Mouse (Mus musculus) lung, postnatal 0 days (tissue): ENCODE measurements around the gene Mpeg1. TPM values are rescaled to one million over a fixed set of nuclear protein-coding genes. Genes with fewer than 3 reads are reported as not detected.

ENCODE experiments used
- ATAC-seq: fragments of 200-750 bp; cut with Nextera tagmentation; 2 replicates; pipeline ENCODE4 v1.8.0; 2017; ENCODE audit warnings: moderate library complexity
- DNase-seq: peaks from one replicate; pipeline ENCODE4 v3.0.0-alpha.2; 2016; ENCODE audit warnings: low spot score
- H3K27ac ChIP-seq: fragments of 300-500 bp; sonication (generic); 2 replicates; pipeline ENCODE4 v1.5.1; 2014; ENCODE audit warnings: antibody characterized with exemption, mild to moderate bottlenecking, low read length, mixed read lengths
- H3K27me3 ChIP-seq: fragments of 300-500 bp; sonication (generic); replicated peaks from 2 replicates; pipeline ENCODE4 v1.6.1; 2014; ENCODE audit warnings: low read length, mixed read lengths; ENCODE audit not compliant: insufficient read depth
- H3K36me3 ChIP-seq: fragments of 300-500 bp; sonication (generic); 2 replicates; pipeline ENCODE4 v1.6.1; 2014; ENCODE audit warnings: low read length, mixed read lengths; ENCODE audit not compliant: insufficient read depth
- H3K4me1 ChIP-seq: fragments of 300-500 bp; sonication (generic); 2 replicates; pipeline ENCODE4 v1.6.1; 2014; ENCODE audit warnings: antibody characterized with exemption, low read depth, low read length, mixed read lengths; ENCODE audit not compliant: insufficient read depth
- H3K4me2 ChIP-seq: fragments of 300-500 bp; sonication (generic); replicated peaks from 2 replicates; pipeline ENCODE4 v1.6.1; 2014; ENCODE audit warnings: low read depth, mild to moderate bottlenecking, low read length, moderate library complexity, mixed read lengths
- H3K4me3 ChIP-seq: fragments of 300-500 bp; sonication (generic); 2 replicates; pipeline ENCODE4 v1.5.1; 2014; ENCODE audit warnings: low read depth, low read length
- H3K9ac ChIP-seq: fragments of 300-500 bp; sonication (generic); replicated peaks from 2 replicates; pipeline ENCODE4 v1.6.1; 2014; ENCODE audit warnings: low read depth, mild to moderate bottlenecking
- H3K9me3 ChIP-seq: fragments of 300-500 bp; sonication (generic); 2 replicates; pipeline ENCODE4 v1.6.1; 2016; ENCODE audit warnings: low read length, mixed read lengths
- CTCF ChIP-seq: IDR thresholded peaks from 2 replicates; pipeline ENCODE4 v1.5.1; 2016; ENCODE audit warnings: antibody characterized with exemption, mild to moderate bottlenecking
- EP300 ChIP-seq: IDR thresholded peaks from 2 replicates; pipeline ENCODE4 v1.6.1; 2016; ENCODE audit warnings: antibody characterized with exemption, mild to moderate bottlenecking, control low read depth
- WGBS: fragments of 180-500 bp; shearing (Covaris S2); extraction: QIAGEN DNeasy Blood & Tissue Kit; methylation state at CpG from one replicate; pipeline ENCODE4 v1.1.7; 2014; 5-methylcytosine and 5-hydroxymethylcytosine counted together
- polyA plus RNA-seq: library from polyadenylated mRNA; unstranded; fragments of >200 nt; fragmentation: Nextera tagmentation; extraction: Ambion mirVana; gene quantifications from 2 replicates; pipeline ENCODE4 v1.2.1, GENCODE M21; 2015

Mpeg1 gene
- polyA plus RNA-seq, 1 experiment from 2014 or later = 5.5 TPM

- TF ChIP-seq EP300 (no peak), CTCF (peak; percentile 20; the same call in 1 of the 2 replicates)
- Histone ChIP-seq H3K9ac (no peak overlapping the region), H3K27ac (peak overlapping the region; percentile 88), H3K36me3 (peaks cover 6% of the 10 kb centered on the region; the same call in 1 of the 2 replicates), H3K4me1 (peaks cover 20% of the 10 kb centered on the region), H3K9me3 (no peaks in the 10 kb centered on the region), H3K4me2 (no peak overlapping the region), H3K27me3 (no peaks in the 10 kb centered on the region), H3K4me3 (no peak overlapping the region)
- DNase-seq = peak; percentile 85
- 63% methylated on average over 12 of the region's 12 CpGs for WGBS
- ATAC-seq = peak; percentile 16
These were observed 27.1 kb downstream of the Mpeg1 start for GRCm38 (mm10) chr19:12487511-12488204.

- H3K4me1 ChIP-seq = peaks cover 20% of the 10 kb centered on the region
- no peaks in the 10 kb centered on the region for H3K9me3 ChIP-seq
- WGBS = 34% methylated on average over 9 of the region's 9 CpGs
- peak; percentile 50; the same call in 1 of the 2 replicates for TF ChIP-seq EP300
- peak; percentile 83 for TF ChIP-seq CTCF
- H3K9ac ChIP-seq = 0 out of 2 replicates have a peak overlapping the region, but pooled peaks have one; percentile 5
- no peaks in the 10 kb centered on the region for H3K27me3 ChIP-seq
- peak; percentile 49 for ATAC-seq
- DNase-seq = peak; percentile 86
- peak overlapping the region; percentile 88 for H3K27ac ChIP-seq
- peak overlapping the region; percentile 27 for H3K4me2 ChIP-seq
- H3K36me3 ChIP-seq = peaks cover 6% of the 10 kb centered on the region; the same call in 1 of the 2 replicates
- no peak overlapping the region for H3K4me3 ChIP-seq
These were observed 27.8 kb downstream of the Mpeg1 start for GRCm38 (mm10) chr19:12488205-12488966.

DNA sequence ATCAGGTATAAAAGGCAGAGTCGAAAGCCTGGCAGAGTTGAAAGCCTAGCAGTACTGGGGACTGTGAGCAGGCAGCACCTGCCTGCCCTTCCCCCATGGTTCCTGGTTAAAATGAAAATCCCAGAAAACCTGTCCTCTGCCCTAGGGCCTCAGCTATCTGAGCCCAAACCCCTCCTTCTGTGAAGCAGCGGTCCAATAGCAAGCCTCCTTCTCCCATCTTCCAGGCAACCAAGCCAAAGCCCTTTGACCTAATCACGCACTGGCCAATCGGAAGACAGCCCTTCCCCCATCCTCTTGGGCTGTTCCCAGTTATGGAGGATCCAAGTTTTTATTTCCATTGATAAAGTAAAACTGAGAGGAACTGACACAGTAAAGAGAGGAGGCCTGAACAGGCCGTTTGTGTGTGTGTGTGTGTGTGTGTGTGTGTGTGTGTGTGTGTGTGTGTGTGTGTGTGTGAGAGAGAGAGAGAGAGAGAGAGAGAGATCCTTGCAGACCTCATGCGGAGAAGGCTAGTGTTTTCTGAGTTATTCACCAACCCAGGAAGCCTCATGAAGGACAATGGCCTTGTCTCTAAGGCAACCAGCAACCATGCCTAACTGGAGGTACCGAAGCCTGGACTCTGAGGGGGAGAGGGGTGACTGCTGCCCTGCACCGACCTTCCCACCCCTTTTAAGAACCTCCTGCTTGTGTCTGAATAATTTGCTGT is 28.5 kb downstream of the Mpeg1 start:
- 52% methylated on average over 8 of the region's 8 CpGs for WGBS
- Histone ChIP-seq H3K4me3 (no peak overlapping the region), H3K27ac (peak overlapping the region; percentile 88), H3K36me3 (peaks cover 6% of the 10 kb centered on the region; the same call in 1 of the 2 replicates), H3K4me1 (peaks cover 20% of the 10 kb centered on the region), H3K4me2 (peak overlapping the region; percentile 27; the same call in 1 of the 2 replicates), H3K9ac (0 out of 2 replicates have a peak overlapping the region, but pooled peaks have one; percentile 5), H3K9me3 (no peaks in the 10 kb centered on the region), H3K27me3 (no peaks in the 10 kb centered on the region)
- DNase-seq = peak; percentile 31
- peak; percentile 9; the same call in 1 of the 2 replicates for ATAC-seq
- no peak for TF ChIP-seq EP300
- TF ChIP-seq CTCF = no peak

- ATAC-seq (no peak), DNase-seq (no peak)
- H3K27ac ChIP-seq = no peak overlapping the region
- 71% methylated on average over 11 of the region's 11 CpGs for WGBS
- peaks cover 6% of the 10 kb centered on the region; the same call in 1 of the 2 replicates for H3K36me3 ChIP-seq
- H3K9me3 ChIP-seq = no peaks in the 10 kb centered on the region
- H3K9ac ChIP-seq = no peak overlapping the region
- H3K4me2 ChIP-seq = no peak overlapping the region
- peaks cover 16% of the 10 kb centered on the region for H3K4me1 ChIP-seq
- no peaks in the 10 kb centered on the region for H3K27me3 ChIP-seq
- H3K4me3 ChIP-seq = no peak overlapping the region
- no peak for TF ChIP-seq CTCF
- no peak for TF ChIP-seq EP300
These were observed 29.3 kb downstream of the Mpeg1 start for GRCm38 (mm10) chr19:12489675-12490570.

- DNase-seq = no peak
- H3K9ac ChIP-seq = no peak overlapping the region
- no peaks in the 10 kb centered on the region for H3K27me3 ChIP-seq
- H3K4me2 ChIP-seq = no peak overlapping the region
- no peaks in the 10 kb centered on the region for H3K9me3 ChIP-seq
- WGBS = 88% methylated on average over 7 of the region's 7 CpGs
- H3K4me3 ChIP-seq = no peak overlapping the region
- no peak for TF ChIP-seq EP300
- TF ChIP-seq CTCF = no peak
- H3K36me3 ChIP-seq = peaks cover 6% of the 10 kb centered on the region; the same call in 1 of the 2 replicates
- H3K4me1 ChIP-seq = peaks cover 21% of the 10 kb centered on the region
- no peak overlapping the region for H3K27ac ChIP-seq
- no peak for ATAC-seq
These were observed 31.1 kb downstream of the Mpeg1 start for GRCm38 (mm10) chr19:12491636-12492035.
